Mouse (Mus musculus) hematopoietic stem cell, adult 5-6 weeks (primary cell): Measurements from ENCODE around the gene Tesc. TPM values are rescaled to one million over a fixed set of nuclear protein-coding genes. Genes with fewer than 3 reads are reported as not detected.
A peak's percentile ranks its signal among the peaks of the same experiment; 100 is the strongest.

Experiments used
- ATAC-seq, 2 experiments: fragments of 125-278 bp in 1 of 2; replicated peaks in 1 of 2; 2 replicates each; pipeline ENCODE4 v1.8.0; 2016 to 2017; ENCODE audit warnings: inconsistent platforms in 2 of 2, mild to moderate bottlenecking in 2 of 2, moderate number of reproducible peaks in 2 of 2, low read depth in 1 of 2, moderate TSS enrichment in 1 of 2; ENCODE audit not compliant: low FRiP score in 2 of 2, poor library complexity in 2 of 2, severe bottlenecking in 2 of 2, insufficient read depth in 1 of 2, low TSS enrichment in 1 of 2
- total RNA-seq: library from RNA; stranded (forward); fragments of 172-1452, 232-1000 nt; gene quantifications from 2 replicates; pipeline ENCODE4 v1.2.3, GENCODE M21; 2017

Gene Tesc
- total RNA-seq, 1 experiment from 2014 or later, result not detected

GRCm38 (mm10) chr5:118081374-118081949 is 53.9 kb downstream of the Tesc start:
- ATAC-seq, result peak in 1 of 2 experiments; percentile 19; a peak in 1 of 4 replicates

DNA sequence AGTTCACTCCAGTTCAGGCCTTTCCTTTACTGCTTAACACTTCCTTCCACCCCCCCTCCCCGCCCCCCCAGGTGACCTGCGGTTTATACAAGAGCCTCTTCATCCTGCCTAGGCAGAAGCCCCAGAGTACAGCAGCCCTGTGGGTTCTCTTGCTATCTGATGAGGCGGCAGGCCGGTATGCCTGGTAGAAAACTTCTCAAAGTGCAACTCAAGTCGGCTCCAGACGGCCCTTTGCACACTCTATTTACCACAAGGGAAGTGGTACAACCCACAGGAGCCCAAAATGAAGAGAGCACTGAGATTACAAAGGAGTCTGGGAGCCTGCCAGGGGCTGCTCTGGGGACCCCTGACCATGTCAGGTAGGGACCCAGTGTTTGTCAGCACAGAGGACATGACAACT is 54.5 kb downstream of the Tesc start:
- peak; percentile 74 to 78 for ATAC-seq

GRCm38 (mm10) chr5:118083060-118083638 is 55.6 kb downstream of the Tesc start:
- no peak for ATAC-seq

DNA sequence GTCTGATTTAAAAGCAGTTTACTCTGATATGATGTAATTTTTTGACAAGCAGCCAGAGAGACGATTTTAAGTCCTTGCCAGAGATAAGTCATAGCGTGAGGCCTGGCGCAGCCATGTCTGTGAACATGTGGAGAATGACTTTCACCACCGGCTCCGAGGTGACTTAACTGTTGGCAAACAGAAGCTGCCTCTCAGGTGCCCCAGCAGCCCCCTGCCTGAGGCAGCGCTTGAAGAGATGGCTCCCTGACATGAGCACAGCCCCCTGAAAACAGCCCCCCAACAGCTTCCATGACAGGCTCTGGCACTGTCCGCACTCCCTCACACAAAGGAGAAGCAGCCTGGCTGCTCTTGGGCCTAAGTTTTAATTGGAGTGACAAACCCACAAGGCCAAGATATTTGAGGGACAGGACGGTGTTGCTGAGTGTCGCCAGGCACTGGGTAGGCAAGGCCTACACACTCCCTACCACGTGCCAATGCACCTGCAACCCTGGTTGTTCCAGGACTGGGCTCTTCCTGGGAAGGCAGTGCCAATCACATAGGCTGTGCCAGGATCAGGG is 56.7 kb downstream of the Tesc start:
- no peak for ATAC-seq

DNA sequence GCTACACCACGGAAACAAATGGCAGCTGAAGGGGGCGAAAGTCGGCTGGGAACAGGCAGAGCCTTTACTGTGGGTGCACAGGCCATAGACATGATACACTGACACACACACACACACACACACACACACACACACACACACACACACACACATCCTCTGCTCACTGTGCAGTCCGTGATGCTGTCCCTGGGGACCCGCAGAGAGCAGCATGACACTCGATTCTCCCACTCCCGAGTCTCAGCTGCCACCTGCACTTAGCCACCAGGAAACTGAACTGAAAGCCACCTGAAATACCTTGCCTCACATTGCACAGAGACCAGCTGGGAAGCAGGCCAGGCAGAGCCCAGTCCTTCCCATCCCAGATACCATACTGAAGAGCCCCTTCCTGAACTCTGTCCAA is 57.8 kb downstream of the Tesc start:
- ATAC-seq, result no peak

DNA sequence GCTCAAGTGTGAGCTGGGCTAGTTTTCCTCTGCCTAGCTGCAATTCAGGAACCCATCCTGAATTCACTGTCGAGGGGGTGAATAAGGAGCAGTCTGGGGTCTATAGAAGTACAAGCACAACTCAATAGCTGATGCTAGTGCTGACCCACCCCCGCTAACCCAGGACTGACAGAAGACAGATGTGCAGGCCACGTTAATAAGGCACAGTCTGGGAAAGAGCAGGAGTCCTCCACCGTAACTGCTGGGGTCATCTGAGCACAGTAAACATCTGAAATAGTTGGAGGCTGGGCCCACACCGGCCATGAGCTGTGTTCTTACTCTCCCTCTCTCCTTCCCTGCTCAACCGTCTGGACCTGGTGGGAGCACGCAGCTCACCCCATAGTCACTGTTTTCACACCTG is 59.4 kb downstream of the Tesc start:
- ATAC-seq, result no peak

DNA sequence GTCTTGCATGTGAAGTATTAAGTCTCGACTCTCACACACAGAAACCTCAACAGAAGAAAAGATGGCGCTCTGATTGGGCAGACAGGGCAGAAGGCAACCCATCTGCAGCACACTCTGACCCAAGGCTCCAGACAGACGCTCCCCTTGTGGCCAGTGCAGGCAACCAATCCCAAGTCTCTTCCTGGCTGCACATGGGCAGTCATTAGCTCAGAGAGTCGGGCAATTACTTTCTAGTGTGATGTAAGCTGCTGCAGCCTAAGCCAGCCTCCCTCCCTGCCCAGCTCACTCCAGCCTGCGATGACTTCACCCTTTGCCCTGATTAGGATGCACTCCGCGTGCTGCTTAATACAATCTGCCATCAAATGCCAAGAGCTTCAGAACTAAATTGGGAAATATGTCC is 61.6 kb downstream of the Tesc start:
- no peak for ATAC-seq

- no peak for ATAC-seq
These were observed 62.6 kb downstream of the Tesc start for GRCm38 (mm10) chr5:118090101-118090500.

DNA sequence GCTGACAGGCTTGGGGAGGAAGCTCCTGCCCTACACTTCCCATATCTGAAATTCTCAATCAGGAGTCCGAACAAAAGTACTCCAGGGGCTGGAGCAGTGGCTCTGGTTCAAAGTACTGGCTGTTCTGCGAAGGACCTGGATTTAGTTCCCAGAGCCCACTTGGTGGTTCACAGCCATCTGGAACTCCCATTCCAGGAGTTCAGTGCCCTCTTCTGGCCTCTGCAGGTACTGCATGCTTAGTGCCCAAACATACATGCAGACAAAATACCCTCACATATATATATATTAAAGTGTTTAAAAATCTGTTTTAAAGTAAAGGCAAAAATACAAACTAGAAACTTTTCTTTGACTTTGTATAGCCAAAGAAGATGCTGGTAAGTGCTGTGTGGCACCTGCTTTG is 63.3 kb downstream of the Tesc start:
- no peak for ATAC-seq

DNA sequence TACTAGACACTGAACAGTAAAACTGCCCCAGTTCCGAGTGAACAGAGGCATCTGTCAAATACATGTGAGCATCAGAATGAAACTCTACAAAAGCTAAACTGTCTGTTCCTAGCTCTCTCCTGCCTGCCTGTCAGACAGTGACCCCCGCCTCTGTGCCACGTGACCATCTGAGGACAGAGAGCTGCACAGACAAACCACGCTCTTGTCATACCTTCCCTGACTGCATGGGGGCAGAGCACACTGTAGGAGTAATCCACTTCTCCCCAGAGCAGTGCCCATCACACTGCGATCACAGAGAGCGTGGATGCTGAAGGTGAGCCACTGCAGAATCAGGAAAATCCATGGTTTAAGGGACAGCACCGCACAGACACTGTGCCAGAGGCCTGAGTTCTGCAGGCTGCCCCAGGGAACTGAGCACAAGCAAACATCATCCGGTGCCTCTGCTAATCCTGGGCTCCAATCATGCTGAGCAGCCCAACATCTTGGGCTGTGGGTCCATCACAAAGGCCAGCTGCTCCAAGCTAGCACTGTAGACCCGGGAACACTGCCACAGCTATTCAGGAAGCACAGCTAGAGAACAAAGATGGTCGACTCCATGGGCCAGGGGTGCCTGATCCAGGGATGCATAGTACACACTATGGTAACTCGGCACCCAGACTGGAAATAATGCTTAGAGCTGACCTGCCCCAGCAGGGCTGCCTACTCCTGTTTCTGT is 65.9 kb downstream of the Tesc start:
- ATAC-seq, result no peak

DNA sequence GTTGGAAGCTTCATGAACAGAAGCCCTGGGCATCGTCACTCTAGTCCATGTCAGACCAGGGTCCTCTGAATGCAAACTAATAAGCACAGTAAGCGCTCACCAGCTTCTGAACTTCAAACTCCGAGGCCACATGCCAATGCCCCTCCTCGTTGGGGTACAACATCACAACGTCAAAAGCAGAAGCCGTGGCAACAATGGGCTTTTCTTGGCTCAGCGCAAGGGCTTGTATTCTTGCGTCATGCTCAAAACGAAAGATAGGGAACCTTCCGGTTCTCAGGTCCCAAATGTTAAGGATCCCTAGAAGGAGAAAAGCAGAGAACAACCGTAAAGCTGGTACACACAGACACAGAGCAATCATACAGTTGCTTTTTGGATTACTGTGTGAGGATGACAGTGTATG is 67.9 kb downstream of the Tesc start:
- ATAC-seq, result no peak

- no peak for ATAC-seq
These were observed 68.3 kb downstream of the Tesc start for GRCm38 (mm10) chr5:118095849-118096248.

- ATAC-seq, result no peak
These were observed 68.8 kb downstream of the Tesc start for GRCm38 (mm10) chr5:118096317-118096716.

DNA sequence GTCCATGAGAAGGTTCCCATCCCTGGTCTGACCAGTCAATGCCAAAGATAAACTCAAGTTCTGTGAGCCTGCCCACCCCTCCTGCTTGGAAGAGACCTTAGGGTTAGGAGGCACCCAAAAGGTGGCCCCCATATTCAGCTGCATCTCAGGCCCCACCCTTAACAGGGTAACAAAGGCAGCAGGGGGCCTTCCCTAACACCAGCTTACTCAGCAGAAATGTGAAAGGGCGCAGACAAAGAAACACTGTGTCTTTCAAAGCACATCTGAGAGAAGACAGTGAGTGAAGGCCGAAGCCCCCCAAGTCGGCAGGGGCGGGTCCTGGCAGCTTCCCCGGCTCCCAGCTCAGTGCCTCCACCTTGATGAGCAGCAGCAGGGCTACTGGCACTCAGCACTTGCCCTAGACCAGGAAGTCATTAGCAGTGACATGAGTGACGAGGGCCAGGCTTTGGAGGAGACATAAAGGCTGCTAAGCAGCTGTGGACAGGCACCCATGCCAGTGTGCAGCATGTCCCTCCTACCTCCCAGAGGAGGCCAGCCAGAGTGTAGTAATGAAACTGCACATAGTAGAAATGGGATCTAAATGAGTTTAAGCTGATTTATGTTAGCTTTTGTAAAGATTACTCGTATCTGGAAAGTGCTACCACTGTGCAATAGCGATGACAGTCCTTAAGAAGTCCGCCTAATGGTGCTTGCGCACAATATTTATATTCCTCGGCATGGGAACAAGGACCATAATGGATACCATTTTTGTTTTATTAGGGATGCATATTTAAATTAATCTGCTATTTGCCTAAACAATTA is 71.7 kb downstream of the Tesc start:
- ATAC-seq, result no peak

GRCm38 (mm10) chr5:118099870-118100478 is 72.4 kb downstream of the Tesc start:
- ATAC-seq, result no peak

- ATAC-seq, result no peak
These were observed 78.0 kb downstream of the Tesc start for GRCm38 (mm10) chr5:118105536-118105935.

GRCm38 (mm10) chr5:118106667-118107066 is 79.1 kb downstream of the Tesc start:
- no peak for ATAC-seq
